Mouse (Mus musculus): ENCODE data around the gene Csrnp1. TPM values are rescaled to one million over a fixed set of nuclear protein-coding genes. Genes with fewer than 3 reads are reported as not detected.

Csrnp1 gene
- polyA plus RNA-seq, 1 experiment from 2014 or later: 3.3 TPM

DNA sequence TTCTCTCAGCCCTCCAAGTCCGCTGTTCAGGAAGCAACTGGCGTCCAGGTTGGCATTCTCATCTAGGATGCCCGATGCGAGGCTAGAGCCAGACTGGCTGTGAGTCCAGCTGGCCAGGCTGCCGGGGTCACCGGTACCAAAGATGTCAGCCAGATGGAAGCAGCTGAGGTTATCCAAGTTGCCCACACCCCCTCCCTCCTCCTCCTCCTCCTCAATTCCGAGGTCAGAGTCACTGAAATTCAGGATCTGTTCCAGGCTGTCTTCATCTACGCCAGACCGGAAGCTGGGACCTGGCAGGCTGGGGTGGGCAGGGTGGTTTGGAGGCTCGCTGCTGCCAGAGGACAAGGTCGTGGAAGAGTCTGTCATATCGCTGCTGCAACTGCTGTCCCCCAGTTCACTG, 11.9 kb downstream of the Csrnp1 start:
- peaks cover 29% of the 10 kb centered on the region for H3K4me1 ChIP-seq
- 0 out of 2 replicates have a peak, but pooled peaks cover 3% of the 10 kb centered on the region for H3K9me3 ChIP-seq
- H3K27ac ChIP-seq: no peak overlapping the region
- no peak for DNase-seq (ENCODE audit: extremely low spot score, low spot score)
- peaks cover 51% of the 10 kb centered on the region for H3K36me3 ChIP-seq (replicated peaks)
- WGBS: 94% methylated on average over 12 of the region's 12 CpGs
- no peak overlapping the region for H3K4me3 ChIP-seq
- no peaks in the 10 kb centered on the region for H3K27me3 ChIP-seq (ENCODE audit: poor library complexity, severe bottlenecking)

DNA sequence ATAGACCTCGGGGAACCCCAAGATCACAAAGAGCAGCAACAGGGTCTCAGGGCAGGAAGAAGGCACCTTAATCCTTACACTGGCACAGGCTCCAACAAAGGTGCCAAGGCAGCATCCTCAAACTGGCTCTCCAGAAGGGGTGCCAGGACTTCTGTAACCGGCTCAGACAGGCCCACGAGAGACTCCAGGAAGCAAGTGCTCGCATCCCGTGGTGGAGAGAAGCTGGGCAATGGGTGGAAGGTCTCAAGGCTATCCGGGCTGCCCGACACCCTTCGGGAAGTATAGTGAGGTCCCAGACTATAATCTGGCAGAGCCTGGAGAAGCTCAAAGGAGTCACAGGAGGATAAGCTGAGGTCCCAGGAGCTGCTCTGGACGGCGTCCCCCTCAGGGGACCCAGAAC, 12.3 kb downstream of the Csrnp1 start:
- Histone ChIP-seq H3K4me3 (no peak overlapping the region), H3K4me1 (peaks cover 25% of the 10 kb centered on the region), H3K27ac (no peak overlapping the region), H3K27me3 (ENCODE audit: poor library complexity, severe bottlenecking) (no peaks in the 10 kb centered on the region), H3K9me3 (0 out of 2 replicates have a peak, but pooled peaks cover 3% of the 10 kb centered on the region), H3K36me3 (replicated peaks) (peaks cover 51% of the 10 kb centered on the region)
- no peak for DNase-seq (ENCODE audit: extremely low spot score, low spot score)
- 93% methylated on average over 10 of the region's 10 CpGs for WGBS

DNA sequence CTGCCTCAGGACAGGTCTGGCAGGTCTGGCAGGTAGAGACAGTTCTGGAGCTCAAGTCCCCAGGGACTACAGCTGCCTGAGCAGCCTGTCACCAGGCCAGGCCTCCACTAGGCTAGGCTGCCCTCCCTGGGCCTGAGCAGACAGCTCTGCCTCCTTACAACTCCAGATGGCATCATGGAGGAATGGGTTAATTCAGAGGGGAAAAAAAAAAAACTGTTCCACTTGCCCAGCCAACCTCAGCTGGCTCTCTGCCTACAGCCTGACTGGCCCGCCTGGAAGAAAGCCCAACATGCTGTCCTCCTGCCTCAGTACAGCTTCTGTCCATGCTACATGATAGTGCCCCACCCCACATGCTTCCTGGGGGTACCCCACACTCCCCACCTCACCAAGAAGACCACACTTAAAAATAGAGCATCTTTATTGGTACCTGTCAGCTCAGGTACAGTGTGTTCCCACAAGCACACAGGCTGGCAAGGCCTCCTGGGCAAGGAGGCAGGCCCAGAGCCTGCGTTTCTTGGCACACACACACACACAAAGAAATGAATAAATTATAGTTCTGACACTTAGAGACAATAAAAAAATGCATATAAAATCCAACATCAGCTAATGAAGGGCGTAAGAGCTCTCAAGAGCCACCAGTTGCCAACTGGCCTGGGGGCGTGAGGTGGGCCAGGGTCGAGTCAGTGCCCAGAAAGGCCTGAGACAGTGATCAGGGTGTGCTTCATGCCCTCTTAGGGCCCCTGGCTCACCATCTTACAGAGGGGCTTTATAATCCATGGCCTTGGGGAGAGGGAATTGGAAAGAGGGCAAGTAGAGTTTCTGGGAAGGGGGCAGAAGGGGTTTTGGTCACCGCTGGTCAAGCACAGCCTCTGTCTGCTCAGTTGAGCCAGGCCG, 13.4 kb downstream of the Csrnp1 start:
- Histone ChIP-seq H3K4me1 (peaks cover 18% of the 10 kb centered on the region), H3K36me3 (replicated peaks) (peaks cover 44% of the 10 kb centered on the region), H3K27ac (peak overlapping the region; percentile 44; the same call in 1 of the 2 replicates), H3K27me3 (ENCODE audit: poor library complexity, severe bottlenecking) (no peaks in the 10 kb centered on the region), H3K9me3 (0 out of 2 replicates have a peak, but pooled peaks cover 3% of the 10 kb centered on the region), H3K4me3 (no peak overlapping the region)
- no peak for DNase-seq (ENCODE audit: extremely low spot score, low spot score)
- 91% methylated on average over 7 of the region's 7 CpGs for WGBS

DNA sequence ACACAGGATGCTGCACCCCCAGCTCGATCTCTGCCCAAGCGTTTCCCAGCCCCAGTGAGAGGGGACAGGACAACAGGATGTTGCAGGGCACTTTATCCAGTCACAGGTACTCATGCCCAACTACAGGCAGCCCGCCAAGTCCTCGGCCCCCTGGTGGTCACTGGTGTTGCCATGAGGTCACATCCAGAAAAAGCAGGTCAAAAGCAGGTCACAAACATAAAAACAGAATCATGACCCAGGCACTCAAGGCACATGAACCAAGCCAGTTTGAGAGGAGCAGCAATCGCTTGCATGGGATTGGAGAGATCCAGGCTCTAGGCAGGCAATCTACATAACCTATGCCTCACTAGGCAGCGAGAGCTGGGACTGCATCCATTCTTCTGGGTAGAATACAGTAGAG, 14.2 kb downstream of the Csrnp1 start:
- Histone ChIP-seq H3K9me3 (0 out of 2 replicates have a peak, but pooled peaks cover 3% of the 10 kb centered on the region), H3K27ac (peak overlapping the region; percentile 44; the same call in 1 of the 2 replicates), H3K27me3 (ENCODE audit: poor library complexity, severe bottlenecking) (no peaks in the 10 kb centered on the region), H3K36me3 (replicated peaks) (peaks cover 42% of the 10 kb centered on the region), H3K4me1 (peaks cover 18% of the 10 kb centered on the region), H3K4me3 (no peak overlapping the region)
- WGBS: 46% methylated on average over 6 of the region's 6 CpGs
- peak; percentile 32 for DNase-seq (ENCODE audit: extremely low spot score, low spot score)

DNA sequence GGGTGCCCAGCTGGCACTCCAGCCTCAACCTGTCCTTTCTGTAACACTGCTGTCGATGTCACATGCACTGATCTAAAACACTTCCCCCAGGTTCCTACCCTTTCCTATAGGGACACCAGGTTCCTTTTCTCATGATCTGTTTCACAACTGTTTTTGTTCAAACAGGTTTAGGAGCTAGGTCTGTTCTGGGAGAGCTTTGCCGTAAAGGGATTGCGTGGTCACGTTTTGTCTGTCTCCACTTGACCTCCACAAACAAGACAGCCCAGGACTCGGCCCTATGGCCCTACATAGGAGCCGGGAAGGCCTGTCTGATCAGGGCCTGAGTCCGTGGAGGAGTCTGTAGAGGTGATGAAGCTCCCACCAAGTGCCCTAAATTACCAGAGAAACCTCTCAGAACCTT, 14.6 kb downstream of the Csrnp1 start:
- WGBS: 87% methylated on average over 7 of the region's 7 CpGs
- H3K4me3 ChIP-seq: no peak overlapping the region

DNA sequence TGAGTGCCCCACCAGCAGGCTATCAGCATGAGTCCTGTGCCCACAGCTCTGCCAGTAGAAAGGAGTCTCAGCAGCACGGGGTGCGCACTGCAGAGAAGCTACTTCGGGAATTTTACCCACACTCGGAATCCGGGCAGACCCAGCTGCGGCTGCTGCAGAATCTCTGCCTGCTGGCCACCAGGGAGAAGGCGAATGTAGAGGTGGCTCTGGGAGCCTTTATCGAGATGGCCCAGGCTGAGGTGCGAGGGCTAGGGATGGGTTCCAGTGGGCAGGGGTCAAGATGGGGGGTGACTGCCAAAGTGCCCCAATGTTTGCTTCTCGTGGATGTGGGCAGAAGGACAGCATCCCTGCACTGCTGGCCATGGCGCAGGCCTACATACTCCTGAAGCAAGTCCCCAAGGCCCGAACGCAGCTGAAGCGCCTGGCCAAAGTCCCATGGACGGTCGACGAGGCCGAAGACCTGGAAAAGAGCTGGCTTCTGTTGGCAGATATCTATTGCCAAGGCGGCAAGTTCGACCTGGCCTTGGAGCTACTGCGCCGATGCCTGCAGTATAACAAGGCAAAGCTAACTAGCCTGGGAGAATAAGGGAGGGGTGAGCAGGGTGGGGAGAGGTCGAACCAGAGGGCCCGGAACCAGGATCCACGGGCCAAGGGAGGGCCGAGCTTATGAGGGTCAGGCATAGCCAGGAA, 18.1 kb downstream of the Csrnp1 start:
- Histone ChIP-seq H3K9me3 (no peaks in the 10 kb centered on the region), H3K4me3 (no peak overlapping the region), H3K27ac (no peak overlapping the region), H3K36me3 (replicated peaks) (0 out of 2 replicates have a peak, but pooled peaks cover 5% of the 10 kb centered on the region), H3K4me1 (peaks cover 31% of the 10 kb centered on the region), H3K27me3 (ENCODE audit: poor library complexity, severe bottlenecking) (peaks cover 19% of the 10 kb centered on the region)
- no peak for DNase-seq (ENCODE audit: extremely low spot score, low spot score)
- WGBS: 86% methylated on average over 26 of the region's 26 CpGs

More for the DNA sequence above, 14.6 kb downstream of the Csrnp1 start:
- Histone ChIP-seq H3K4me1 (peaks cover 18% of the 10 kb centered on the region), H3K36me3 (replicated peaks) (peaks cover 38% of the 10 kb centered on the region), H3K27me3 (ENCODE audit: poor library complexity, severe bottlenecking) (no peaks in the 10 kb centered on the region), H3K9me3 (0 out of 2 replicates have a peak, but pooled peaks cover 3% of the 10 kb centered on the region), H3K27ac (no peak overlapping the region)
- no peak for DNase-seq (ENCODE audit: extremely low spot score, low spot score)

DNA sequence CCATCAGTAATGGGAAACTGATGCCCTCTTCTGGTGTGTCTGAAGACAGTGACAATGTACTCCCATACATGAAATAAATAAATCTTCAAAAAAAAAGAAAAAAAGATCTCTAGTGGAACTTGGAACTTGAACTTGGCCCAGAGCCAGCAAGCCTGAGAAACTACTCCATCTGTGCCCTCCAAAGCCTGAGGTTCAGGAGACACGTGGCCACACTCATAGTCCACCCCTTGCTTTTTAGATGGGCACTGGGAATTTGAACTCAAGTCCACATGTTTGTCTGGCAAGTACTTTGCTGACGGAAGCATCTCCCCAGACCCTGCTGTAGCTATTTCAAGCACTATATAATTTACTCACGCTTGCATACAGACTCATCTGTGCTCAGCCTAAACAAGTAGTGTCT, 19.3 kb downstream of the Csrnp1 start:
- Histone ChIP-seq H3K27ac (no peak overlapping the region), H3K9me3 (no peaks in the 10 kb centered on the region), H3K36me3 (replicated peaks) (no peaks in the 10 kb centered on the region), H3K4me1 (peaks cover 20% of the 10 kb centered on the region), H3K4me3 (no peak overlapping the region), H3K27me3 (ENCODE audit: poor library complexity, severe bottlenecking) (peaks cover 19% of the 10 kb centered on the region)
- DNase-seq (ENCODE audit: extremely low spot score, low spot score): no peak
- WGBS: 76% methylated on average over 3 of the region's 3 CpGs

DNA sequence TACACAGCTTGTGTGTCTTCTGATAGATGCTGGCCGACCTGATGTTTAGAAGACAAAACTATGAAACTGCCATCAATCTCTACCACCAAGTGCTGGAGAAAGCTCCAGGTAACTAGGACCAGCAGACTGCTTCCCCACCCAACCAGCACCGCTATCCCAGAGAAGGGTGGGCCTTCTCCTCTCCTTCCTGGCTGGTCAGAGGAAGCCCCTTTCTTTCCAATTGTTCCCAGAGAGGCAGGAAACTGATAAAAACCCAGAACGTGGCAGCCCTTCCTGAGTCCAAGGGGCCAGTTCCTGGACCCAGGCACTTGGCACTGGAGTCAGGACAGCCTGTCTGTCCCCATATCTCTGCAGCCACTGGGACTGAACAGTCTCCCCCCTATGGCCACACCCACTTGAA, 20.3 kb downstream of the Csrnp1 start:
- peaks cover 19% of the 10 kb centered on the region for H3K27me3 ChIP-seq (ENCODE audit: poor library complexity, severe bottlenecking)
- no peak for DNase-seq (ENCODE audit: extremely low spot score, low spot score)
- WGBS: 83% methylated on average over 3 of the region's 3 CpGs
- H3K4me1 ChIP-seq: peaks cover 14% of the 10 kb centered on the region
- H3K4me3 ChIP-seq: no peak overlapping the region
- no peaks in the 10 kb centered on the region for H3K36me3 ChIP-seq (replicated peaks)
- H3K27ac ChIP-seq: no peak overlapping the region
- H3K9me3 ChIP-seq: no peaks in the 10 kb centered on the region

DNA sequence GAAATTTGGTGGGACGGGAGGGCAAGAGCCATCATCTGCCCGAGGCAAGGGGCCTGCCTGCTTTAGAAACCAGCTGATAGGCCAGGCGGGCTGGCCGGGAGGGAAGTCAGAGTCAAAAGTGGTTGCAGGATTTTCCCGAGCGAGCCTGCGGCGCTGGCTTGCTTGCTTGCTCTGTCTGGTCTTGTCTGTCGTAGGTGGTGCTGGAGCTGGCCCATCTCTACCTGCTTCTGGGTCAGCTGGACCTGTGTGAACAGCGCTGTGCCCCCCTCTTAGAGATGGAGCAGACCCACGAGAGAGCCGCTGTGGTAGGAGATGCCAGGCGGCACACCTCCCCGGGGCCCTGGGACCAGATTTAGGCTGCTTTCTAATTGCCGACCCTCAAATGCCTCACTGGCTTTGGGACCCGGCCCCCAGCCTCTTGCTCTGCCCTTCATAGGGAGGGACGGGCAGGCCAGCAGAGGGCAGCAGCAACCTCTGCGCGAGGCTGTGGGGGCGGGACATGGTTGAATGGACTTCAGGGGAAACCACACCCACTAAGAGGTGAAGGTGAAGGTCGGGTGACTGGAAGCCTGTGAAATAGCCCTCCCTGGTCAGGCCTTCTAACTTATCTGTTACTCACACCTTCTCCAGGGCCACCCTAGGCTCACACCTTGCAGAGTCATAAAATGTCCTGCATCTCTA, 21.3 kb downstream of the Csrnp1 start:
- peak overlapping the region; percentile 35 for H3K4me3 ChIP-seq
- DNase-seq (ENCODE audit: extremely low spot score, low spot score): peak; percentile 79

DNA sequence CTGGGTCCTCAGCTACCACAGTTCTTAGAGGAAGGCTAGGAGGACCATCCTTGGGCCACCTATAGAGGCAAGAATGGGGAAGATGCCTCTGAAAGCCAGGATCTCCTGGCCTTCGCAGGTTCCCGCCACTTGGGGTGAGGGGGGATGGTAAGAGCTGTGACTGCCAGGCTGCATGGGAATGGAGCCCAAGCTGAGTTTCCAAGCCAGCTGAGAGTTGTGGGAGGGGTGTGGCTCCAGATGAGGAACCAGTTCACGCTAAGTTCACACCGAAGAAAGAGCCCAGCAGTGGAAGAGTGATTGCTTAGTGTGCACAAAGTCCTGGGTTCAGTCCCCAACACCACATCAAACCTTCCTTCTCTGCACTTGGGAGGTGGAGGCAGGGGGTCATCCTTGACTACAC, 22.2 kb downstream of the Csrnp1 start:
- WGBS: 76% methylated on average over 4 of the region's 4 CpGs
- peaks cover 19% of the 10 kb centered on the region for H3K27me3 ChIP-seq (ENCODE audit: poor library complexity, severe bottlenecking)
- no peak overlapping the region for H3K4me3 ChIP-seq
- no peak overlapping the region for H3K27ac ChIP-seq
- H3K9me3 ChIP-seq: no peaks in the 10 kb centered on the region
- no peak for DNase-seq (ENCODE audit: extremely low spot score, low spot score)
- no peaks in the 10 kb centered on the region for H3K36me3 ChIP-seq (replicated peaks)
- peaks cover 14% of the 10 kb centered on the region for H3K4me1 ChIP-seq

More for the DNA sequence above, 21.3 kb downstream of the Csrnp1 start:
- H3K27ac ChIP-seq: peak overlapping the region; percentile 57
- H3K4me1 ChIP-seq: peaks cover 14% of the 10 kb centered on the region
- no peaks in the 10 kb centered on the region for H3K9me3 ChIP-seq
- peaks cover 19% of the 10 kb centered on the region for H3K27me3 ChIP-seq (ENCODE audit: poor library complexity, severe bottlenecking)
- no peaks in the 10 kb centered on the region for H3K36me3 ChIP-seq (replicated peaks)
- 9% methylated on average over 21 of the region's 21 CpGs for WGBS

DNA sequence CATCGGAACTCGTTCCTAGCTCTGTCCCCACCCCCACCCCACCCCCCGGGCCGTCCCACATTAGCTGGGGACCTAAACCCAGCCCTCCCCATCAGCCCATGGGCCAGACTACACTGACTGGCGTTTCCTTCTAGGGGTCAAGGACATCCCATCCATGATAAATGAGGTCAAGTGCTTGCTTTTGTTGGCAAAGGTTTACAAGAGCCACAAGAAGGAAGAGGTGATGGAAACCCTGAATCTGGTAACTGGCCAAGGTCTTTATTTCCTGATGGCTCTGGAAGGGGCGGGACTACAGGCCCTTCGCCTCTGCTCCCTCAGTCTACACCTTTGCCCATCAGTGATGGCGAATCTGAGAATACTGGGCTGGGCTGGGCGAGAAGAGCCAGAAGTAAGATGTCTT, 25.6 kb downstream of the Csrnp1 start:
- Histone ChIP-seq H3K4me3 (no peak overlapping the region), H3K27ac (no peak overlapping the region), H3K4me1 (peaks cover 14% of the 10 kb centered on the region), H3K36me3 (replicated peaks) (no peaks in the 10 kb centered on the region), H3K27me3 (ENCODE audit: poor library complexity, severe bottlenecking) (peaks cover 14% of the 10 kb centered on the region), H3K9me3 (no peaks in the 10 kb centered on the region)
- DNase-seq (ENCODE audit: extremely low spot score, low spot score): no peak
- WGBS: 85% methylated on average over 9 of the region's 9 CpGs

DNA sequence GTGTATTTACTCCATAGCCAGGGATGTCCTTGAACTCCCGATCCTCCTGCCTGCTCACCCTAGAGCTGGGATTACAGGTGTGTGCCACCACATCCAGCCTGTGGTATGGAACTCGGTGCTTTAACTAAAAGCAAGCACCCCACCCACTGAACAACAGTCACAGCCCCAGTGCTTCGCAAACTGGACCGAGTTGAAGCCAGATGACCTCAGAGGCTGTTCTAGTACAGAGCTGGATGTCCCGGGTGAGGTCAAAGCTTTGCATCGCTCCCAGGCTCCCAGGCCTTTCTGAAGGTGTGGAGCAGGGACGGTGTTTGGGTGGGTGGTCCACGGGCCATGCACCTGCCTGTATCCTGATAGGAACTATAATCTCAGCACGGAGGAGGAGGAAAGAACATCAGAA, 33.1 kb downstream of the Csrnp1 start:
- H3K4me3 ChIP-seq: no peak overlapping the region
- no peaks in the 10 kb centered on the region for H3K9me3 ChIP-seq
- H3K27ac ChIP-seq: no peak overlapping the region
- DNase-seq (ENCODE audit: extremely low spot score, low spot score): no peak
- no peaks in the 10 kb centered on the region for H3K4me1 ChIP-seq
- no peaks in the 10 kb centered on the region for H3K27me3 ChIP-seq (ENCODE audit: poor library complexity, severe bottlenecking)
- 92% methylated on average over 9 of the region's 9 CpGs for WGBS
- no peaks in the 10 kb centered on the region for H3K36me3 ChIP-seq (replicated peaks)
